Mouse (Mus musculus) retina, embryonic 14.5 days (tissue): Measurements from ENCODE around the gene Nr1d2.
"Not testable (repeated sequence)": the region's sequence is repeated elsewhere in the genome, so short reads cannot be mapped to it uniquely, and the experiment has no call there.

Experiments
- DNase-seq: peaks from one replicate; pipeline ENCODE4 v3.0.0-alpha.2; 2015; ENCODE audit warnings: low spot score

The Nr1d2 gene

DNA sequence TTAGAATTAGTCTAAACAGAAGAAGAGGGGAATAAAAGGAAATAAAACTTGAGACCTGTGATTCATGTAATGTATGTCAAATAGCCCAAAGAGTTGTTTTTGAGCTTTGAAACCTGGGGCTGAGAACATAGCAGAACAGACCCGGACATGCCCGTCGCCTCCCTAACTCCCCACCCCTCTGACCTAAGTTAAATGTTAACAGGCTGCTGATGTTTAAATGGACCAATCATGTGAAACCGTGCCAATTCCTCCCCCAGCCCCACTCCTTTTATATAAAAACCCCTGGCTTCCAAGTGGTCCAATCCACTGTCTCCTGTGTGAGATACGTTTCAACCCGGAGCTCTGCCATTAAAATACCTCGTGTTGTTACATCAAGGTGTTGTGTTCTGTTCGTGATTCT is 7.1 kb downstream of the Nr1d2 start:
- DNase-seq: not testable (repeated sequence)

DNA sequence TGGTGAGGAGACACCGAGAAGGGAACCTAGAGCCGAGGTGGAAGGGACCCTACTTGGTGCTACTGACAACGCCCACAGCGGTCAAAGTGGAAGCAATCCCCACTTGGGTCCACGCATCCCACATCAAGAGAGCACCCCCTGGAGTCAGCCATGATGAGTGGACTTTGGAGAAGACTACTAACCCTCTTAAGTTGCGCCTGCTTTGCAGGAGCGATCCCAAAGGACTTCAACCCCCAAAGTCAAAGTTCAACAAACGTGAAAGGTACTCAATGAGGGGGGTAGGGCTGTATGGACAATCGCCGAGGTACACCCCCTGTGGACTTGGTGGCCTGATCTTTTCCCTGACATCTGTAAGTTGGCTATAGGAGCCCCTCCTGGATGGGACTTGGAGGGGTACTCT is 9.2 kb downstream of the Nr1d2 start:
- not testable (repeated sequence) for DNase-seq

DNA sequence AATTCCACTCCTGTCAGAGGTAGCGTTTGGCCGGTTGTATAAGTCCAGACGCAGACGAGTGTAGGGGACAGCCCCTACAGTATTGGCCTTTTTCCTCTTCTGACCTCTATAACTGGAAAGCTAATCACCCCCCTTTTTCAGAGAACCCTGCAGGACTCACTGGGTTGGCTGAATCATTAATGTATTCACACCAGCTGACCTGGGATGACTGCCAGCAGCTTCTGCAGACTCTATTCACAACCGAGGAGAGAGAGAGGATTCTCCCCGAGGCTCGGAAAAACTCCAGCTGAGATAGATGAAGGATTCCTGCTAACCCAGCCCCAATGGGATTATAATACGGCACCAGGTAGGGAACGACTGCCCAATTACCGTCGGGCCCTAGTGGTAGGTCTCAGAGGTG is 12.7 kb downstream of the Nr1d2 start:
- DNase-seq: not testable (repeated sequence)

DNA sequence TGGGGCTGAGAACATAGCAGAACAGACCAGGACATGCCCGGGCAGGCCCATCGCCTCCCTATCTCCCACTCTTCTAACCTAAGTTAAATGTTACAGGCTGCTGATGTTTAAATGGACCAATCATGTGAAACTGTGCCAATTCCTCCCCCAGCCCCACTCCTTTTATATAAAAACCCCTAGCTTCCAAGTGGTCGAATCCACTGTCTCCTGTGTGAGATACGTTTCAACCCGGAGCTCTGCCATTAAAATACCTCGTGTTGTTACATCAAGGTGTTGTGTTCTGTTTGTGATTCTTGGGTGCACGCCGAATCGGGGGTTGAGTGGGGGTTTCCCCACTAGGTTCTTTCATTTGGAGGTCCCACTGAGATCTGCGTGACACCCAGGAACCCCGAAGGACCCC is 13.5 kb downstream of the Nr1d2 start:
- DNase-seq: not testable (repeated sequence)

DNA sequence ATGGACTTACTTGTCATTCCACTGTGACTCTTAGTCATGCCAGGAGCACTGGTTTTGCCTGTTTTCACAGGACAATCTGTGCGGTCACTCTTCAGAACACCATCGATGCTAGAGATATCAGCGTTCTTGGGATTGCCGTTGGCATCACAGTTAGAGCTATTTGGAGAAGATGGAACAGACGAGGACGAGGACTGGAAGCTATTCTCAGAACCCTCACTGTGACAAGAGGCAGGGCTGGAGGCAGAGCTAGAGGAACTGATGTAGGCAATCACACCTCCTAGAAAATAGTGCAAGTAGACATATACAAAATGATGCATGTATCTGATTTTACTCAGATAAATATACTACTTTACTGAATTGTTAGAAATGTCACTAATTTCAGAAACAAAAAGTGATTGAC is 16.9 kb downstream of the Nr1d2 start:
- no peak for DNase-seq

DNA sequence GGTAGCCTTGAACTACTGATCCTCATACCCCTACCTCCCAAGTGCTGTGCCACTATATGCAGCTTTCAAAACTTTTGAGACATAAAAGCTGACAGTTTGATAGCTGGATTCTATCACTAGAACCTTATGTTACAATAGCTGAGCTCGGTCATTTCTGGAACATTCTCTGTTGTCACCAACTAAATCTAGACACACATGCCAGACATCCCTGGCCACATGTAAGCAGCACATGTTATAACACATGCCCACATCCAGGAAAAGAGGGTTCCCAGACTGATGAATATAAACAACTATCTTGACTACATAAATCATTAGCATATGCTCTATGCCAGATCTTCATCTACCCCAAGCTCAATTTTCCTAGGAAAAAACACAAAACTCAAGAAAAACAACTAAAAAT is 21.8 kb downstream of the Nr1d2 start:
- no peak for DNase-seq

DNA sequence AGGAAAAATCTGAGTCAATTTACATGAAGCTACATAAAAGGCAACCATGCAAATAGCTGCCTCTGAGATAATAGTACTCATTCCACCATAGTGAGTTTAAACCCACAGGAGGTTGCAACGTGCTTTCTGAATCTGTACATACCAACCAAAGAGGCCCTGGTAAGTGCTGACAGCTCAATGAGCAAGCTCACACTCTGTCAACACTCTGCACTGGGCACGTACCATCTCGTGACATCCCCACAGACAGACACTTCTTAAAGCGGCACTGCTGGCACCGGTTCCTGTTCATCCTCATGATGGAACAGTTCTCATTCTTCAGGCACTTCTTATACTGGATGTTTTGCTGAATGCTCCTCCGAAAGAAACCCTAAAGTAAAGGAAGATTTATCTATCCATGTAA is 22.5 kb downstream of the Nr1d2 start:
- no peak for DNase-seq

DNA sequence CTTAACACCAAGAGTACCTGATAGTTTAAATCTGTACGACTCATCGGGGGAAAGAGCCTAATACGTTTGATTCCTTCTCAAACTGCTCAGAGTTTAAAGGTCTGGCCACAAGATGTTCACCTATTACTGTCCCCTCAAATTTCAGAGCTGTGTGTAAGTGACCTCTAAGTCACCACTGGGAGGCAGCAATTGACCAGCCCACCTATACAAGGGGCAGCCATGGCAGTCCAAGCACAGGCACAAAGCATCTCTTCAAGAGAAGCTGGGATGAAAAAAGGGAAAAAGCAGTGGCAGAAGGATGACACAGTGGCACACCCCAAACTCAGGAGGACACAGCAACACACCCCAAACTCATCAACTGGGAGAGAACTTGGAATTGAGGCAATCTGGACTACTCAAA is 28.1 kb downstream of the Nr1d2 start:
- DNase-seq: peak; percentile 64

DNA sequence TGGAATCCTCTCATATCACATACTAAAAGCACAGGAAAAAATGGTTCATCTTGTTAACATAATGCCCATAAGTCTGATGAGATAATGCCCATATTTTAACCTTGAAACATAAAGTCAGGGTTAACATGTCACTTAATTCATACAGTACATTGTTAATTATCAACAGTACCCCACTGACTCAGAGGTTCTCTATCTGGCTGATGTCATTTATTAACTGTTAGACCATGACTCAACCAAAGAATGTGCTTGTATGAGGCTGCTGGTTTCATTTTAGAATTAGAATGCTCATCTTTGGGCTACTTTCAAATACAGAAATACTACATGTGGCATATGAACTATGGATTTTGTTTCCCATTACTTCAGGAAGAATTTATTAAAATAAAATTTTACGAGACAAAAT is 34.6 kb downstream of the Nr1d2 start:
- not testable (repeated sequence) for DNase-seq

DNA sequence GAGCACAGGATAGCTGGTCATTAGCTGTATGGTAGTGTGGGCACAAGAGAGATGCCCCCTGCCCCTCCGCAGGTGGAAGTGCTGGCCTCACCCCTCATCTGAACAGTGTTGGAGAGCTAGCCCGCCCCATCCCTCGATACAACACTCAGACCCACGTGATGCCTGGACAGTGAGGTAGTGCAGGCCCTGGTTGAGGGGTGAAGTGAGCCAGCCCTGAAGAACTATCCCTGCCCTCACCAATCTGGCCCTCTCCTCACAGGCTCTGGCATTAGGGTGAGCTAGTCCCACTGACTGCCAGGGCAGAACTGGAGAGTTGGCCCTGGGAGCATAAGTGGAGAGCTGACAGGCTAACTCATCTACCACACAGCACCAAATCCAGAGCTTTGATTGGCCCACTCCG is 37.5 kb downstream of the Nr1d2 start:
- DNase-seq: no peak

DNA sequence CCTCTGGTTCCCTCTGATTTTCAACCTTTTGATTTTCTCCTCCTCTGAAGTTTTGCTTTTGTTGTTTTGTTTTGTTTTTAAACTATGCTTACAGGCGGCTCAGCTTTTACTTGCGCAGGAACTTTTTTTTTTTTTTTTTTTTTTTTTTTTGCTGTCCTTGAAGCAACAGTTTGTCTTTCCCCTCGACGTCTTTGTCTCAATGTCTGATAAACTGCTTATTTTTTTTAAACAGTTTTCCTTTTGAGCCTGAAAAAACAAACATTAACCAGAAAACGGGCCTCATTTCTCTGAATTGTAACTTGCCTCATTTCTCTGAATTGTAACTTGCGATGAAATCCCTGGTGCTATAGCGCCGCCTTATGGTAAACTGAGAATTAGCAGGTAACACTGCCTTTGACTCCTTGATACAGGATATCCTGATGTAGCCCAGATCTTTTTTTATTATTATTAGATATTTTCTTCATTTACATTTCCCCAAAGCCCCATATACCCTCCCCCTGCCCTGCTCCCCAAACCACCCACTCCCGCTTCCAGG is 52.0 kb downstream of the Nr1d2 start:
- peak; percentile 67 for DNase-seq

DNA sequence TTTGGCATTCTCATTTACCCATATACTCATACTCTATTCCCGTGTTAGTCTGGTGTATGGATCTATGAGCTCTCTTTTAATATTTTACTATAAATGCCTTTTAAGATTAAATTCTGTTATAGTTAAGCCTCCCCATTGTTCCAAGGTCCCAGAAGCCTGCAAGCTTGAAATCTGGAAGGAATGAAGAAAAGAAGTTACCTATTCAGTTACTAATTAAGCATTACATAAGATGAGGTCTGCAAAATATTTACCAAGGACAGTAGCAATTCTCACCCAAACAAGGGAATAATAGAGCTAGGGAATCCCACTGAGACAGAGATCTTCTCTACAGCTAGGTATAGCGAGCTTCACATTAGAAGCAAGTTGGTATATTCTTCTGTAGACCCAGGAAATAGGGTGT is 61.4 kb downstream of the Nr1d2 start:
- not testable (repeated sequence) for DNase-seq

DNA sequence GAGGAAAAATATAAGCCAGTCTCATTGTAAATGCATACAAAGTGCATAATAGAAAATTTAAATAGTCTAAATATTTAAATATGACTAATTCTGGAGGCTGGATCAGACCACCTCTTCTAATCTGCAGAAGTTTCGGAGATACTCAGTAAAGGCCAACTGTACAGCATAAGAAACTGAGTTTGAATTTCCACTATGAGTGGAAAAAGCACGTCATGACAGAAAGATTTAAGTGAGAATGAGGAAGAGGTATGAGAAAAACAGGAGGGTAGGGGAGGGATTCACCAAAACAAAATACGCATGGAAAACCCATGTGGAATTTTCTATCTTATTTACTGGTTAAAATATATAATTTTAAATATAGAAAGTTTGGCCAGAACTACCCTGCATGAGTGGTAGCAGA is 71.3 kb downstream of the Nr1d2 start:
- no peak for DNase-seq

DNA sequence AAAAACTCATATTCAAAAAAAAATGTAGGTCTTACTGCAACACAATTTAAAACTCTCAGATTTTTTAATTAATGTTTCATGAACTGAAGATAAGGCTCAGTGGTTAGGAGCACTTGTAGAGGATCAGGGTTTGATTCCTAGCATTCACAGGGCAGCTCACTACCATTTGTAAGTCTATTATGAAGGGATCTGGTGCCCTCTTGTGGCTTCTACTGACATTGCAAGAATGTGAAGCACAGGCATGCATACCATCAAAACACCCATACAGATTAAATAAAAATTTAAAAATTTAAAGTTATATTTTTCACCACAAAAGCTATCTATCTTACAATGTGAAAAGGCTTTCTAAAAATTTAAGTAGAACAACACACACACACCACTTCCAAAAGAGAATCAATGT is 71.9 kb downstream of the Nr1d2 start:
- DNase-seq: peak; percentile 61
